Comparison of ENCODE assay signal across 22 mouse cellular contexts in genomic region chr17:12288871-12289270, GRCm38 (mm10). TPM values are rescaled to one million over a fixed set of nuclear protein-coding genes. Genes with fewer than 3 reads are reported as not detected.
A peak's percentile ranks its signal among the peaks of the same experiment; 100 is the strongest.
DNase-seq lines count a peak whose midpoint lies in the region; ATAC-seq and TF ChIP-seq lines count a peak whose summit lies in the region.
"Had no signal": no experiment of that assay in that cellular context is flagged by ENCODE, and none has a peak within 500 bp of the region (broad histone marks: within the 10 kb centered on the region; RNA-seq: fewer than 3 reads in every experiment).

No protein-coding gene starts in this region.

- intact Hi-C loops in gastrocnemius, adult 2 months (cut with DNase I) = no loop called here

- DNase-seq in heart, adult 11 months = peak; percentile 83
- DNase-seq in heart, adult 9 months (ENCODE audit: low spot score in 2 of 2) = no peak
- no peak for DNase-seq in midbrain, embryonic 14.5 days
- peak; percentile 43 for DNase-seq in NIH3T3 (ENCODE audit: low read depth)
- no peak for DNase-seq in gastrocnemius, adult 2 months
- DNase-seq: adrenal gland, adult 2 months; adrenal gland, postnatal 10 days; adrenal gland, postnatal 25 days; cerebellum, adult 11 months; cerebellum, adult 8-10 months; cerebellum, adult 9-11 months; cerebellum, postnatal 14 days; cerebellum, postnatal 36 days; embryo, embryonic 11 days had no signal

- H3K4me1 ChIP-seq in midbrain, embryonic 14.5 days (ENCODE audit: control insufficient read depth, insufficient read depth, low read length) = peaks cover 21% of the 10 kb centered on the region
- peaks cover 16% of the 10 kb centered on the region for H3K4me1 ChIP-seq in midbrain, embryonic 15.5 days

- H3K27me3 ChIP-seq in midbrain, embryonic 14.5 days (ENCODE audit: control insufficient read depth, insufficient read depth, low read length) = no peaks in the 10 kb centered on the region
- H3K27me3 ChIP-seq in midbrain, embryonic 15.5 days (replicated peaks) = no peaks in the 10 kb centered on the region
- H3K27me3 ChIP-seq: embryonic facial prominence, embryonic 13.5 days; embryonic facial prominence, embryonic 15.5 days; forebrain, embryonic 12.5 days had no signal

- no peaks in the 10 kb centered on the region for H3K36me3 ChIP-seq in midbrain, embryonic 14.5 days (ENCODE audit: control insufficient read depth, insufficient read depth, low read length)
- H3K36me3 ChIP-seq in midbrain, embryonic 15.5 days (replicated peaks) = no peaks in the 10 kb centered on the region
- H3K36me3 ChIP-seq: forebrain, embryonic 12.5 days had no signal

- 0 out of 2 replicates have a peak overlapping the region, but pooled peaks have one; percentile 26 for H3K27ac ChIP-seq in midbrain, embryonic 14.5 days (replicated peaks; ENCODE audit: low read depth, low read length)
- no peak overlapping the region for H3K27ac ChIP-seq in midbrain, embryonic 15.5 days
- H3K27ac ChIP-seq in gastrocnemius, adult 2 months = no peak overlapping the region
- H3K27ac ChIP-seq: embryonic facial prominence, embryonic 13.5 days; embryonic facial prominence, embryonic 15.5 days; forebrain, embryonic 10.5 days; forebrain, embryonic 12.5 days had no signal

- no peak overlapping the region for H3K4me3 ChIP-seq in midbrain, embryonic 14.5 days (replicated peaks; ENCODE audit: low read depth, low read length)
- H3K4me3 ChIP-seq in midbrain, embryonic 15.5 days = no peak overlapping the region
- H3K4me3 ChIP-seq in gastrocnemius, adult 2 months = no peak overlapping the region
- H3K4me3 ChIP-seq: embryonic facial prominence, embryonic 13.5 days; embryonic facial prominence, embryonic 15.5 days; erythroblast, embryonic 14.5 days; forebrain, embryonic 10.5 days; forebrain, embryonic 12.5 days had no signal

- 89% methylated on average over 4 of the region's 4 CpGs for WGBS in midbrain, embryonic 14.5 days
- 84% methylated on average over 4 of the region's 4 CpGs for WGBS in midbrain, embryonic 15.5 days

- no peak for TF ChIP-seq CTCF in gastrocnemius, adult 2 months (IDR thresholded peaks at IDR 0.05)

- H3K9me3 ChIP-seq in midbrain, embryonic 14.5 days (ENCODE audit: control insufficient read depth, low read length) = no peaks in the 10 kb centered on the region
- H3K9me3 ChIP-seq in midbrain, embryonic 15.5 days = no peaks in the 10 kb centered on the region
- H3K9me3 ChIP-seq: embryonic facial prominence, embryonic 13.5 days; embryonic facial prominence, embryonic 15.5 days; forebrain, embryonic 12.5 days had no signal

- H3K4me2 ChIP-seq in midbrain, embryonic 14.5 days (ENCODE audit: low read length) = no peak overlapping the region
- no peak overlapping the region for H3K4me2 ChIP-seq in midbrain, embryonic 15.5 days
- H3K4me2 ChIP-seq: embryonic facial prominence, embryonic 13.5 days; embryonic facial prominence, embryonic 15.5 days; forebrain, embryonic 12.5 days had no signal

- H3K9ac ChIP-seq in midbrain, embryonic 14.5 days (replicated peaks; ENCODE audit: low read length) = no peak overlapping the region
- no peak overlapping the region for H3K9ac ChIP-seq in midbrain, embryonic 15.5 days
- H3K9ac ChIP-seq: embryonic facial prominence, embryonic 13.5 days; embryonic facial prominence, embryonic 15.5 days; forebrain, embryonic 12.5 days had no signal

- ATAC-seq in midbrain, embryonic 14.5 days (ENCODE audit: low FRiP score, low TSS enrichment) = no peak
- no peak for ATAC-seq in midbrain, embryonic 15.5 days (replicated peaks)
- ATAC-seq: forebrain, embryonic 14.5 days; forebrain, embryonic 16.5 days had no signal

RNA-seq across cellular contexts. Expression of gene Map3k4, which starts 29.7 kb away (rescaled TPM):
- polyA plus RNA-seq in midbrain, embryonic 14.5 days (2014; fragmentation: Nextera tagmentation; extraction: Ambion mirVana) = 31.0 and 38.6 TPM in 2 replicates
- polyA plus RNA-seq in midbrain, embryonic 15.5 days (2015; fragmentation: Nextera tagmentation; extraction: Ambion mirVana) = 38.8 and 50.8 TPM in 2 replicates
- 10 to 100 TPM; 29.5 to 36.6 TPM for total RNA-seq in gastrocnemius, adult 2 months (2021)

Comparison
In these comparisons a context has a peak if more than half of its experiments do, and no peak if none do; other contexts are left out.
1. DNase-seq: peak in heart, adult 11 months (single experiment) and NIH3T3 (single experiment); none in heart, adult 9 months (0 of 2), midbrain, embryonic 14.5 days (single experiment) and gastrocnemius, adult 2 months (single experiment).